Mouse (Mus musculus) neural tube, embryonic 13.5 days (tissue): ENCODE results near the gene Siglecg. TPM values are rescaled to one million over a fixed set of nuclear protein-coding genes. Genes with fewer than 3 reads are reported as not detected.

Source experiments
- ATAC-seq: fragments of 200-750 bp; cut with Nextera tagmentation; 2 replicates; pipeline ENCODE4 v1.8.0; 2017; ENCODE audit warnings: low read depth, mild to moderate bottlenecking, moderate TSS enrichment, moderate library complexity
- H3K27ac ChIP-seq: fragments of 300-500 bp; sonication (generic); replicated peaks from 2 replicates; pipeline ENCODE4 v1.5.1; 2015; ENCODE audit warnings: moderate library complexity, mild to moderate bottlenecking, inconsistent platforms
- H3K27me3 ChIP-seq: fragments of 300-500 bp; sonication (generic); 2 replicates; pipeline ENCODE4 v1.6.1; 2015; ENCODE audit warnings: mild to moderate bottlenecking, inconsistent platforms
- H3K36me3 ChIP-seq: fragments of 300-500 bp; sonication (generic); 2 replicates; pipeline ENCODE4 v1.6.1; 2015; ENCODE audit warnings: mild to moderate bottlenecking, inconsistent platforms
- H3K4me1 ChIP-seq: fragments of 300-500 bp; sonication (generic); replicated peaks from 2 replicates; pipeline ENCODE4 v1.6.1; 2015; ENCODE audit warnings: inconsistent platforms
- H3K4me2 ChIP-seq: fragments of 300-500 bp; sonication (generic); 2 replicates; pipeline ENCODE4 v1.6.1; 2015; ENCODE audit warnings: inconsistent platforms, mild to moderate bottlenecking, moderate library complexity
- H3K4me3 ChIP-seq: fragments of 300-500 bp; sonication (generic); 2 replicates; pipeline ENCODE4 v1.5.1; 2015; ENCODE audit warnings: mild to moderate bottlenecking, inconsistent platforms
- H3K9ac ChIP-seq: fragments of 300-500 bp; sonication (generic); 2 replicates; pipeline ENCODE4 v1.6.1; 2015; ENCODE audit warnings: moderate library complexity, mild to moderate bottlenecking, inconsistent platforms
- H3K9me3 ChIP-seq: fragments of 300-500 bp; sonication (generic); 2 replicates; pipeline ENCODE4 v1.6.1; 2016; ENCODE audit warnings: inconsistent platforms
- WGBS: fragments of 180-500 bp; shearing (Covaris S2); methylation state at CpG from one replicate; pipeline ENCODE4 v1.1.7; 2015; 5-methylcytosine and 5-hydroxymethylcytosine counted together
- microRNA-seq: library from miRNA; unstranded; fragments of <30 nt; microRNA quantifications from one replicate; pipeline ENCODE4, GENCODE M21; 2016
- polyA plus RNA-seq: library from polyadenylated mRNA; unstranded; fragments of >200 nt; fragmentation: Nextera tagmentation; extraction: Ambion mirVana; gene quantifications from 2 replicates; pipeline ENCODE4 v1.2.1, GENCODE M21; 2015

Siglecg gene
- polyA plus RNA-seq, 1 experiment from 2014 or later = 0.21 TPM

DNA sequence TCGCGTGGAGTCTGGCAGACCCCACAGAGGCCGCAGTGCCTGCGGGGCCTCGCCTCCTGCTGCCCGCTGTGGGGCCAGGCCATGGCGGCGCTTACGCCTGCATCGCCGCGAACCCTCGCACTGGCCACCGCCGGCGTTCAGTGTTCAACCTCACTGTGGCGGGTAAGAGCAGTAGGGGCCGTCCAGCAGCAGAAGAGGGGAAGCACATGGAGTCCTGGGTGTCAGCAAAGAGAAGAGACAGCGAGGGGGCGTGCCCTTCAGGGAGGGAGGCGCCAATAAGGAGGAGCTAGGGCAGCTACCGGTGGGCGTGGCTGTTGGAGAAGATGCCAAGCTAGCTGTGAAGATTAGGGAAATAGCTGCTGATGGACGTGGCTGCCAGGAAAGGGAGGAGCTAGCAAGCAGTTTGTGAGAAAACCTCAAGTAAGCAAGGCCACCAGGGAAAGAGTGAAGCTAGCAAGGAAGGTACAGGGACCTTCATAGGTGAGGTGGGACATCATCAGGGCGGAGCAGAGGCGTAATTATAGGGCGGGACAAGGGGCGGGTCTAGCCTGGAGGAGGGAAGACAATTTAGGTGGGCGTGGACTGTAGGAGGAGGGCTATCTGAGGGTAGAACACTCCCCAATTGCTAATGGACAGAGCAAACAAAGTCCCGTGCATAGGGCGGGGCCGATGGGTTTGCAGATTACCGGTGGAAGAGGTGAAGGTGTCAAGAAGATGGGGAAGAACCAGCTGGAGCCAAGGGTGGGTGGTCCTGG lies 57.5 kb downstream of the Siglecg start:
- Histone ChIP-seq H3K4me1 (peaks cover 23% of the 10 kb centered on the region), H3K4me3 (peak overlapping the region; percentile 44), H3K27me3 (peaks cover 58% of the 10 kb centered on the region), H3K27ac (0 out of 2 replicates have a peak overlapping the region, but pooled peaks have one; percentile 9), H3K36me3 (no peaks in the 10 kb centered on the region), H3K9me3 (no peaks in the 10 kb centered on the region), H3K4me2 (peak overlapping the region; percentile 81), H3K9ac (peak overlapping the region; percentile 68)
- peak; percentile 83 for ATAC-seq
- WGBS = under 1% methylated on average over 33 of the region's 33 CpGs

DNA sequence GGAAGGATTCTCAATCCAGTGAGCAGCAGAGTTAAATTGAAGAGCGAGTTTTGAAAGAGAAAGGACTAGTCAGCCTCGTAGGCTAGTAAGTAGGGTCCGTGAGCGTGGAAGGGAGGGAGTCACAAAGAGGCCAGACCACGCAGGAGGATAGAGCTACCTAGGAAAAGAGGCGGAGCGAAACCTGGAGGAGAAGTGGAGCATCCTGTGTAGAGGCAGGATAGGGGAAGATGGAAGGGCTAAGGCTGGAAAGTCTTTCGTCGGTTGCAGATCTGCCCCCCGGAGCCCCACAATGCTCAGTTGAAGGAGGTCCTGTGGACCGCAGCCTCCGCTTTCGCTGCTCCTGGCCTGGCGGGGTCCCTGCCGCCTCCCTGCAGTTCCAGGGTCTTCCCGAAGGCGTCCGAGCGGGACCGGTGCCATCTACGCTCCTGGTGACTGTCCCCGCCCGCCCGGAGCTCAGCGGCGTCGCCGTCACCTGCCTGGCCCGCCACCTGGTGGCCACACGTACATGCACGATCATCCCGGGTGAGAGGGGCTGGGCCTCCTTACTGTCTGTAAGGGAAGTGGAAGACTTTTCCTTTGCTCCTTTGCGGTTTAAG lies 58.2 kb downstream of the Siglecg start:
- Histone ChIP-seq H3K4me3 (peak overlapping the region; percentile 44), H3K4me1 (peaks cover 23% of the 10 kb centered on the region), H3K36me3 (no peaks in the 10 kb centered on the region), H3K27me3 (peaks cover 58% of the 10 kb centered on the region), H3K9me3 (no peaks in the 10 kb centered on the region), H3K4me2 (peak overlapping the region; percentile 81), H3K9ac (peak overlapping the region; percentile 68), H3K27ac (peak overlapping the region; percentile 9; the same call in 1 of the 2 replicates)
- WGBS = 1% methylated on average over 33 of the region's 33 CpGs
- peak; percentile 60 for ATAC-seq

Small RNAs within 50 kb of the gene (microRNA-seq; reads per million reads assigned to microRNA genes)
- 0.44 reads per million for gene Mir7051

Other genes with a start within 250 kb of the Siglecg start
- gene Zfp715, start 94.9 kb upstream of the Siglecg start, polyA plus RNA-seq = 16.2 and 17.4 TPM in 2 replicates
- 0.17 and 0.26 TPM in 2 replicates for gene Siglecf, start 56.9 kb upstream of the Siglecg start, polyA plus RNA-seq
- not detected in 2 replicates for gene Lim2, start 19.5 kb downstream of the Siglecg start, polyA plus RNA-seq
- gene Nkg7, start 28.9 kb downstream of the Siglecg start, polyA plus RNA-seq = not detected in 2 replicates
- gene Cldnd2, start 32.6 kb downstream of the Siglecg start, polyA plus RNA-seq = not detected in 2 replicates
- gene Etfb, start 35.9 kb downstream of the Siglecg start, polyA plus RNA-seq = 148 and 170 TPM in 2 replicates
- gene Gm45233, start 35.9 kb downstream of the Siglecg start, polyA plus RNA-seq = 0.40 TPM in 1 of 2 replicates, not detected in the other
- gene Vsig10l, start 54.9 kb downstream of the Siglecg start, polyA plus RNA-seq = 8.1 and 9.6 TPM in 2 replicates
- gene Iglon5, start 81.9 kb downstream of the Siglecg start, polyA plus RNA-seq = 8.6 TPM in 2 replicates
- not detected in 2 replicates for gene 4931406B18Rik, start 97.7 kb downstream of the Siglecg start, polyA plus RNA-seq
- gene Cd33, start 136.2 kb downstream of the Siglecg start, polyA plus RNA-seq = 1.5 and 1.6 TPM in 2 replicates
- 8.2 and 9.5 TPM in 2 replicates for gene Zfp658, start 154.1 kb downstream of the Siglecg start, polyA plus RNA-seq
- 13.9 and 14.7 TPM in 2 replicates for gene Zfp719, start 171.4 kb downstream of the Siglecg start, polyA plus RNA-seq
- 0.29 and 0.32 TPM in 2 replicates for gene Zfp819, start 199.0 kb downstream of the Siglecg start, polyA plus RNA-seq
- not detected in 2 replicates for gene Ceacam18, start 226.5 kb downstream of the Siglecg start, polyA plus RNA-seq